Mouse (Mus musculus): ENCODE results near the gene Flad1.

The Flad1 gene

GRCm38 (mm10) chr3:89382950-89383349 is 28.7 kb downstream of the Flad1 start:
- DNase-seq (ENCODE audit: low spot score), result no peak

GRCm38 (mm10) chr3:89382033-89382882 is 29.4 kb downstream of the Flad1 start:
- DNase-seq (ENCODE audit: low spot score), result no peak

- DNase-seq (ENCODE audit: low spot score), result no peak
Measured at GRCm38 (mm10) chr3:89381233-89381632, 30.4 kb downstream of the Flad1 start.

GRCm38 (mm10) chr3:89380711-89381110 is 31.0 kb downstream of the Flad1 start:
- no peak for DNase-seq (ENCODE audit: low spot score)

- no peak for DNase-seq (ENCODE audit: low spot score)
Measured at GRCm38 (mm10) chr3:89380291-89380690, 31.4 kb downstream of the Flad1 start.

GRCm38 (mm10) chr3:89379388-89380131 is 32.1 kb downstream of the Flad1 start:
- DNase-seq (ENCODE audit: low spot score), result no peak

GRCm38 (mm10) chr3:89378394-89379067 is 33.1 kb downstream of the Flad1 start:
- peak; percentile 89 for DNase-seq (ENCODE audit: low spot score)

GRCm38 (mm10) chr3:89377831-89378230 is 33.8 kb downstream of the Flad1 start:
- no peak for DNase-seq (ENCODE audit: low spot score)

- no peak for DNase-seq (ENCODE audit: low spot score)
Measured at GRCm38 (mm10) chr3:89373581-89374231, 38.0 kb downstream of the Flad1 start.

- DNase-seq (ENCODE audit: low spot score), result no peak
Measured at GRCm38 (mm10) chr3:89367338-89367737, 44.3 kb downstream of the Flad1 start.

- DNase-seq (ENCODE audit: low spot score), result no peak
Measured at GRCm38 (mm10) chr3:89365486-89366414, 45.9 kb downstream of the Flad1 start.

- no peak for DNase-seq (ENCODE audit: low spot score)
Measured at GRCm38 (mm10) chr3:89365153-89365485, 46.6 kb downstream of the Flad1 start, which contains the start of gene Dcst1. Gene Dcst1, minus strand, starts transcription at chr3:89365253.

GRCm38 (mm10) chr3:89364631-89365030 is 47.0 kb downstream of the Flad1 start:
- DNase-seq (ENCODE audit: low spot score), result no peak

GRCm38 (mm10) chr3:89361675-89362074 is 50.0 kb downstream of the Flad1 start, which contains the start of gene Dcst2:
Gene Dcst2, plus strand, starts transcription at chr3:89361975.
- no peak for DNase-seq (ENCODE audit: low spot score)

- DNase-seq (ENCODE audit: low spot score), result no peak
Measured at GRCm38 (mm10) chr3:89360237-89360636, 51.4 kb downstream of the Flad1 start.

GRCm38 (mm10) chr3:89359630-89360029 is 52.0 kb downstream of the Flad1 start:
- peak; percentile 59 for DNase-seq (ENCODE audit: low spot score)

- DNase-seq (ENCODE audit: low spot score), result peak; percentile 50
Measured at GRCm38 (mm10) chr3:89356029-89356428, 55.6 kb downstream of the Flad1 start.

GRCm38 (mm10) chr3:89355512-89355902 is 56.2 kb downstream of the Flad1 start:
- no peak for DNase-seq (ENCODE audit: low spot score)

- peak; percentile 93 for DNase-seq (ENCODE audit: low spot score)
Measured at GRCm38 (mm10) chr3:89354816-89355511, 56.7 kb downstream of the Flad1 start.

- DNase-seq (ENCODE audit: low spot score), result no peak
Measured at GRCm38 (mm10) chr3:89351271-89351670, 60.4 kb downstream of the Flad1 start.
